Mouse (Mus musculus): ENCODE measurements around the gene Gm15557.

DNA sequence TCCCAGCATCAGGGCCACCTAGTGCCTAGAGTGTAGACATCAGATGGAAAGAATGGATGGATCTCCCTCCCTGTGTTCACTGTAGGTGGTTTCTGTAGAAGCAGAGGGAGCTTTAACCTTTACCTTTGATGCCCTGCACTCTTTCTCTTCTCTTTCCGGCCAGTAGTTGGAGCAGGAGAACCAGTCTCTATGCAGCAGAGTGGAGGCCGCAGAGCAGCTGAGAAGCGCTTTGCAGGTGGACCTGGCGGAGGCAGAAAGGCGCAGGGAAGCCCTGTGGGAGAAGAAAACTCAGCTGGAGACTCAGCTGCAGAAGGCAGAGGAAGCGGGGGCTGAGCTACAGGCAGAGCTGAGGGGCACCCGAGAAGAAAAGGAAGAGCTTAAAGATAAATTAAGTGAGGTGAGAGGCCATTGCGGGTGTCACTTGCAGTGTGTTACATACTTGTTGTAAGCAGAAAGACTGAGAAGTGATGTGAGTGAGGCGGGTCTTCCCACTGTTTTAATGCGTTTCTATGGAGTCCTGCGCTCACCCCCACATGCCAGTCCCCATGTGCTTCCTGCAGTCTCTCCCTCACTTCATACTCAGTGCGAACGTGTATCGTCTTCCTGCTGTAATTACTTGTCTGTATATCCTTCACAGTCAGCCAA is 33.7 kb downstream of the Gm15557 start:
- TF ChIP-seq POLR2A (IDR thresholded peaks at IDR 0.05; ENCODE audit: low read depth, low read length) (no peak), CTCF (conservative IDR thresholded peaks at IDR 0.05; ENCODE audit: insufficient read depth, insufficient read length, low read depth, low read length) (no peak)
